Mouse (Mus musculus): ENCODE measurements around the gene Cd36. TPM values are rescaled to one million over a fixed set of nuclear protein-coding genes. Genes with fewer than 3 reads are reported as not detected.

The Cd36 gene
- polyA plus RNA-seq, 1 experiment from 2014 or later = 63.9 TPM

- H3K4me1 ChIP-seq (ENCODE audit: insufficient read depth) = no peaks in the 10 kb centered on the region
- DNase-seq = no peak
- no peak overlapping the region for H3K4me2 ChIP-seq (ENCODE audit: low read depth, low read length)
- H3K9me3 ChIP-seq (ENCODE audit: low read length) = no peaks in the 10 kb centered on the region
- no peaks in the 10 kb centered on the region for H3K36me3 ChIP-seq (replicated peaks; ENCODE audit: insufficient read depth, low read length)
- no peak for TF ChIP-seq EP300 (IDR thresholded peaks at IDR 0.05; ENCODE audit: low read depth)
- H3K27me3 ChIP-seq (ENCODE audit: insufficient read depth, low read length) = no peaks in the 10 kb centered on the region
- no peak overlapping the region for H3K27ac ChIP-seq (ENCODE audit: low read depth)
- H3K9ac ChIP-seq (replicated peaks) = no peak overlapping the region
- no peak overlapping the region for H3K4me3 ChIP-seq (ENCODE audit: low read depth, low read length)
- WGBS (ENCODE audit: insufficient replicate concordance) = 40% methylated on average over 5 of the region's 5 CpGs
- ATAC-seq = no peak
Observed at GRCm38 (mm10) chr5:17747143-17747542, 141.5 kb downstream of the Cd36 start.

GRCm38 (mm10) chr5:17746520-17746919 lies 142.1 kb downstream of the Cd36 start:
- H3K4me1 ChIP-seq (ENCODE audit: insufficient read depth) = no peaks in the 10 kb centered on the region
- ATAC-seq = no peak
- TF ChIP-seq CTCF (IDR thresholded peaks at IDR 0.05; ENCODE audit: low read depth) = no peak
- no peak for TF ChIP-seq EP300 (IDR thresholded peaks at IDR 0.05; ENCODE audit: low read depth)
- DNase-seq = no peak
- H3K36me3 ChIP-seq (replicated peaks; ENCODE audit: insufficient read depth, low read length) = no peaks in the 10 kb centered on the region
- no peak overlapping the region for H3K4me2 ChIP-seq (ENCODE audit: low read depth, low read length)
- H3K27ac ChIP-seq (ENCODE audit: low read depth) = no peak overlapping the region
- H3K4me3 ChIP-seq (ENCODE audit: low read depth, low read length) = no peak overlapping the region
- no peaks in the 10 kb centered on the region for H3K9me3 ChIP-seq (ENCODE audit: low read length)
- H3K27me3 ChIP-seq (ENCODE audit: insufficient read depth, low read length) = no peaks in the 10 kb centered on the region
- H3K9ac ChIP-seq (replicated peaks) = no peak overlapping the region

GRCm38 (mm10) chr5:17739805-17740204 lies 148.8 kb downstream of the Cd36 start:
- TF ChIP-seq CTCF (IDR thresholded peaks at IDR 0.05; ENCODE audit: low read depth) = no peak
- no peak for TF ChIP-seq EP300 (IDR thresholded peaks at IDR 0.05; ENCODE audit: low read depth)
- H3K4me2 ChIP-seq (ENCODE audit: low read depth, low read length) = no peak overlapping the region
- WGBS (ENCODE audit: insufficient replicate concordance) = 62% methylated on average over 3 of the region's 3 CpGs

More at GRCm38 (mm10) chr5:17739805-17740204, 148.8 kb downstream of the Cd36 start:
- no peak overlapping the region for H3K4me3 ChIP-seq (ENCODE audit: low read depth, low read length)
- H3K36me3 ChIP-seq (replicated peaks; ENCODE audit: insufficient read depth, low read length) = no peaks in the 10 kb centered on the region
- no peaks in the 10 kb centered on the region for H3K4me1 ChIP-seq (ENCODE audit: insufficient read depth)
- H3K9me3 ChIP-seq (ENCODE audit: low read length) = no peaks in the 10 kb centered on the region
- no peak overlapping the region for H3K9ac ChIP-seq (replicated peaks)
- DNase-seq = no peak
- ATAC-seq = no peak
- H3K27me3 ChIP-seq (ENCODE audit: insufficient read depth, low read length) = no peaks in the 10 kb centered on the region
- H3K27ac ChIP-seq (ENCODE audit: low read depth) = no peak overlapping the region

Other genes with a start within 250 kb of the Cd36 start
- not detected in 2 replicates for gene Gnat3, start 73.7 kb upstream of the Cd36 start, polyA plus RNA-seq (2015; fragmentation: Nextera tagmentation; extraction: Ambion mirVana)

Measured in liver, postnatal 0 days (tissue).